Mouse (Mus musculus) lung, adult 18-20 months (tissue): Measurements from ENCODE around the gene Gpx2.
"Not testable (repeated sequence)": the region's sequence is repeated elsewhere in the genome, so short reads cannot be mapped to it uniquely, and the experiment has no call there.

Experiments
- DNase-seq, 2 experiments: peaks; one replicate each; pipeline ENCODE4 v3.0.0; 2022; ENCODE audit warnings: mixed read lengths in 2 of 2

Gpx2 gene

GRCm38 (mm10) chr12:76803700-76804252 is 8.4 kb upstream of the Gpx2 start:
- peak; percentile 39 to 61 for DNase-seq

DNA sequence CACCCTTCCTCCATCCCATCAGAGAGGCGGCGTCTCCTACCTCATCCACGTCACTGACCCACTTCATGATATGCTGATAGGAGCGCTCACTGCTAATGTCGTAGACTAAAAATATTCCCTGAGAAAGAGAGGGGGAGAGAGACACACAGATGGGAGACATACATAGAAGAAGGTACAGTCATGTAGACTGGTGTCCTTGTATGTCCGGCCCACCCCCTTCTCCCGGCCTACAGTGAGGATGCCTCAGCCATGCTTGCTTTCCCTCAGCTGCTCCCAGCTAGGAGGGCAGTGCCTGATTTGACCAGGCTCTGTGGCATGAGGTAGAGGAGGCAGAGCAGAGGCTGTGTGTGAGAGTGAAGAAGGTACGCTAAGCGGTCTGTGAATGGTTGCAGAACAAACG is 7.7 kb upstream of the Gpx2 start:
- DNase-seq, result no peak

GRCm38 (mm10) chr12:76798008-76798720 is 2.8 kb upstream of the Gpx2 start:
- no peak for DNase-seq

GRCm38 (mm10) chr12:76796938-76797539 is 1.7 kb upstream of the Gpx2 start:
- DNase-seq, result no peak

GRCm38 (mm10) chr12:76792540-76792939 is 2.8 kb downstream of the Gpx2 start:
- not testable (repeated sequence) for DNase-seq

DNA sequence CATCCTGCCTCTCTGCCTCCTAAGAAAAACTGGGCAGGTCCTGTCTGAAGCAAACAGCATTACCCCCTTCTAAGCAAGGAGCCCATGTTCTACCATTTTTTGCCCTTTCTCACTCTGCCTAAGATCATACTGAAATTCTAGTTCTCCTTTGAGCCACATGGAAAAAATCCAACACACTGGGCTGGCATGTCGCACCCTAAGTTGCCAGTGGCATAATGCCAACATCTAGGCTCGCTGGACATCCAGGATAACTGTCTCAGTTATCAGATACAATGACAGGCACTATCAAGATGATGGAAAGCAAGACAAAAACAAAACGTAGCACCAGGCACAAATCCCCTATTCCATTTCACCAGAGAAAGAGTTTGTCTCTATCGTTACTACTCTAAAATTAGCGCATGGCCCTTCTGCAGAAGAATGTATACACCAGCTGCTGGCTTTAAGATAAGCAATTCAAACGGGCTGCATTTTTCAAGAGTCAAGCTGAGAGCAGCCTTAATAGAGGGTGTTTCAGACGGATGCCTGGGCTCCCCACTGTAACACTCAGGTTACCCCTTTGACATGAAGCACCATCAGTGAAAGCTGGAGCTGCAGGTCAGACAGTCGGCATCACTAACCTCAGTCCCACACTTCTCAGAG is 4.8 kb downstream of the Gpx2 start:
- no peak for DNase-seq

- no peak for DNase-seq
Measured at GRCm38 (mm10) chr12:76784056-76784619, 11.2 kb downstream of the Gpx2 start.

- no peak for DNase-seq
Measured at GRCm38 (mm10) chr12:76780639-76781468, 14.5 kb downstream of the Gpx2 start.

DNA sequence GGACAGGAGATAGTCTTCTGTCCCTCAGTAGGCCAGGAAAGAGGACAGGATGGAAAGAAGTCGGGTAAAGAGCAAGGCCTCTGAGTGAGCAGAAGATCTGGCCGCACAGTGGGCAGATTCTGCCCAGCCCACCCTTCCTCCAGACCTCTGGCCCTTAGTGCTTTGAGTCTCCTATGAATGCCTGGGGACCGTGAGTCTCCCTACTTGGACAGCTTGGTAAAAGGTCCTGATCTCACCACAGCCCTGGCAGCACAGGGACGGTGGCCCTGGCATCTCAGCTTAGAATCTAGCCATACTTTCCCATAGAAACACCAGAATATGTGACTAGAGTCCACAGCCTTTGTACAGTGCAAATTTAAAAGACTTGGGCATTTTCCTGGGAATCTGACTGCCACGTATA is 15.4 kb downstream of the Gpx2 start:
- no peak for DNase-seq

DNA sequence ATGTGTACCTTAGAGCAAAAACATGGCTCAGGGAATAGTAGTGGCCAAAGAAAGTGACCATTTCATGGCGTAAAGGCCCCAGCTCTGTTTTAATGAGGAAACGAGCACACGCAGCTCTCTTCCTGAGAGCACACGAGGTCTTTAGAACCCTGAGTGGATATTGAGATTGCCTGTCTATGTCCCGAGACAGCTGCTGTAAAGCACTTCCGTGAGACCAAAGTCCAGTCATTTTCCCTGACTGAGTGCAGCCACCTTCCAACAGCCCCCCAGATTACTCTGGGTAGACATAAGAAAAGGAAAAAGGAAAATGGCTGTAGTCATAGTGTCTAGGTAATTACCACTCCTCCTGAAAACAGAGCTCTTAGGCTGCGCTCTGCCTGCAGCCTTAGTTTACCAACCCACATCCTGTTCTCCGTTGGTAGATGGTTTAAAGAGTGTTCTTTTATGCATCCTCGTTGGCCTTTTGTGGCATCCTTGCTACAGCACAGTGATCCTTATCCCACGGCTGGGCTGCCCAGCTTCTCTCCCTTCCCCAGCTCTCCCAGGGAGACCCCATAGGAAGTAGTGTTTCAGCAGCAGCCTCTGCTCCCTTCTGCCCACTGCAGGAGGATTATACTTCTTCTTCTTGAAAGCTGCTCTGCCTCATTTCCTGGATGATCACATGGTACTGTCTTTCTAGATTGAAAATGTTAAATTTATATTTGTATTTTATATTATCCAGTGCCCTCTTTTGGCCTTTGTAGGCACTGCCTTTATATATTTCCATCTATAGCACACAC is 16.9 kb downstream of the Gpx2 start:
- no peak for DNase-seq

DNA sequence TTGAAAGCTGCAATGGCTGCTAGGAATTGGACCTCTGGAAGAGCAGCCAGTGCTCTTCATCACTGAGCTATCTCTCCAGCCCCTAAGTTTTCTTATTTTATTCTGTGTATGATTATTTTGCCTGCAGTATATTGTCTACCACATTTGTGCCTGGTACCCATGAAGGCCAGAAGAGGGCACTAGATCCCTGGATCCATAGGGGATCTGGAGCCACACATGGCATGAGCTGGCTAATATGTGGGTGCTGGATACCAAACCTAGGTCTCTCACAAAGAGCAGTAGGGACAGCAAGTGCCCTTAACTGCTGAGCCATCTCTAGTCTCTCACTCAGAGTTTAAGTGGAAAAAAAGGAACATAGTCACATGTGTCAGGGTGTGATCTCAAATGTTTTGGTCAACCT is 17.5 kb downstream of the Gpx2 start:
- no peak for DNase-seq

- DNase-seq, result no peak
Measured at GRCm38 (mm10) chr12:76776898-76777297, 18.5 kb downstream of the Gpx2 start.

GRCm38 (mm10) chr12:76775132-76775531 is 20.2 kb downstream of the Gpx2 start:
- no peak for DNase-seq

DNA sequence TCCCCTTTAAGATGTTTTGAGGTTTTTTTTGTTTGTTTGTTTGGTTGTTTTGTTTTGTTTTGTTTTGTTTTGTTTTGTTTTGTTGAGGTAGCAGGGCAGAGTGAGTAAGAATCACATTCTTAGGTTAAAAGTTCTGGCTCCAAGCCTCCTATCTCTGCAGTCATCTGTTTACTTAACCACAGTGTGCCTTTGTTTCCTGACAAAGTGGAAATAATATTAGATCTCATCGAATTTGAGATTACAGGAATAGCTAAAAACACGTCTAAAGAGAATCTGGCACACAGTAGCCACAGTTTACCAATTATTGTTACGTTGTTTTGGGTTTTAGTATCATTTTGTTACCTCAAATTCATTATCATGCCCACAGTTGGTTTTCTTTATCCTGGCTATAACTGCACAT is 20.7 kb downstream of the Gpx2 start:
- DNase-seq, result no peak

GRCm38 (mm10) chr12:76771540-76771939 is 23.8 kb downstream of the Gpx2 start:
- DNase-seq, result no peak

GRCm38 (mm10) chr12:76770841-76771500 is 24.4 kb downstream of the Gpx2 start:
- no peak for DNase-seq

GRCm38 (mm10) chr12:76765901-76766630 is 29.3 kb downstream of the Gpx2 start:
- DNase-seq, result peak in 1 of 2 experiments; percentile 9

DNA sequence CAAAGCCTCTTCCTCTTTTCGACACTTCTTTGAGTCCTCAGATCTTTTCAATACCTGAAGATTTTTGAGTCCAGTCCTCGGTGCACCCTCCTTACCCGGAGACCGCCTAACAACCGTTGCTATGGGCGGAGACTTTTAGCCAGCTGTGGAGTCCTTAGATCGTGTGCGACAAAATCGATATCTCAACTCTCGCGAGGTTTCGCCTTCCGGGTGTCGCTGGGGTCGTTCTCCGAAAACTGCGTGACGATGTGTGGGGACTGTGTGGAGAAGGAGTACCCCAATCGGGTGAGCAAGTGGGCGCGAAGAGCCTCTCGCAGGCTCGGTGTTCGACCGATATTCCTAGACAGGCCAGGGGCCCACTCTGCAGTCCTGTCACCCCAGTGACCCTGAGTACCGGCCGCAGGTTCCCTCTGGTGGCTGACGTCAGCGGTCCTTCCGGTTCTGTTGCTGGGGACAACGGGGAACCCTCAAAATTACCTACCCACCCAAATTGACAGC is 30.0 kb downstream of the Gpx2 start, which contains the start of the genes Churc1 and Fntb:
Gene Churc1, plus strand, starts transcription at position 185 of the 498 bp plus-strand sequence.
Gene Fntb, plus strand, starts transcription at position 236 of the 498 bp plus-strand sequence.
- DNase-seq, result peak; percentile 93 to 96

DNA sequence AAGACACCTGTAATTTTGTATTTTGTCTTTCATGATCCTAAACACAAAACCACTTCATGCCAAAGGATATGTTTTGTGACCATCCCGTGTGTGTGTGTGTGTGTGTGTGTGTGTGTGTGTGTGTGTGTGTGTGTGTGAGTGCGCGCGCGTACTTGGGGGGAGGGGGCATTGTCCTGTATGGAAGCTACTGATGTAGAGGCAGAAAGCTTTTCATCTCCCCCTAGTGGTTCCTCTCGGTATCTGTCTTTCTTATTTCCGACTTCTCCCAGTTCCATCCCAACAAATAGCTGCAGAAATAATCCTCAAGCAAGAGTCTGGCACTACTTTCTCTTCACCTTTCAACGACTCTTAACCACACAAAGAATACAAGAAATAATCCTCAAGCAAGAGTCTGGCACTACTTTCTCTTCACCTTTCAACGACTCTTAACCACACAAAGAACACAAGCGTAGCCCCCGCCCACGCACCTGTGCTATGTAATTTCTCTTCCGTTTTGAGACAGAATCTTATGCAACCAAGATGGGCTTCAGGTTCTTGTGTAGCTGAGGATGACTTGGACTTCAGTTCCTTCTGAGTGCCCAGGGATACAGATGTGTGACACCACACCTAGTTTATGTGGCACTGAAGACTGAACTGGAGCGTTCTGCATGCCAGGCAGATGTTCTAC is 42.6 kb downstream of the Gpx2 start:
- peak in 1 of 2 experiments; percentile 44 for DNase-seq
